Mouse (Mus musculus): ENCODE results near the gene Fto.

Gene Fto

GRCm38 (mm10) chr8:91312835-91313832 lies at the start of gene Fto, which contains the start of gene Rpgrip1l:
Gene Fto (plus strand): TSS chr8:91313525.
Gene Rpgrip1l (minus strand): TSS chr8:91313262.
- DNase-seq (ENCODE audit: extremely low spot score): peak; percentile 95

GRCm38 (mm10) chr8:91263939-91264338 lies 49.4 kb upstream of the Fto start:
- no peak for DNase-seq (ENCODE audit: extremely low spot score)

- no peak for DNase-seq (ENCODE audit: extremely low spot score)
Observed at GRCm38 (mm10) chr8:91264564-91264963, 48.8 kb upstream of the Fto start.

- no peak for DNase-seq (ENCODE audit: extremely low spot score)
Observed at GRCm38 (mm10) chr8:91269374-91269958, 43.9 kb upstream of the Fto start.

- DNase-seq (ENCODE audit: extremely low spot score): no peak
Observed at GRCm38 (mm10) chr8:91273493-91273892, 39.8 kb upstream of the Fto start.

- no peak for DNase-seq (ENCODE audit: extremely low spot score)
Observed at GRCm38 (mm10) chr8:91276337-91276736, 37.0 kb upstream of the Fto start.

GRCm38 (mm10) chr8:91278060-91278459 lies 35.3 kb upstream of the Fto start:
- no peak for DNase-seq (ENCODE audit: extremely low spot score)

GRCm38 (mm10) chr8:91280467-91281212 lies 32.7 kb upstream of the Fto start:
- no peak for DNase-seq (ENCODE audit: extremely low spot score)

- no peak for DNase-seq (ENCODE audit: extremely low spot score)
Observed at GRCm38 (mm10) chr8:91281545-91281944, 31.8 kb upstream of the Fto start.

- DNase-seq (ENCODE audit: extremely low spot score): no peak
Observed at GRCm38 (mm10) chr8:91282655-91283054, 30.7 kb upstream of the Fto start.

- DNase-seq (ENCODE audit: extremely low spot score): no peak
Observed at GRCm38 (mm10) chr8:91283815-91284214, 29.5 kb upstream of the Fto start.

- no peak for DNase-seq (ENCODE audit: extremely low spot score)
Observed at GRCm38 (mm10) chr8:91286237-91286636, 27.1 kb upstream of the Fto start.

- no peak for DNase-seq (ENCODE audit: extremely low spot score)
Observed at GRCm38 (mm10) chr8:91290576-91290975, 22.7 kb upstream of the Fto start.

GRCm38 (mm10) chr8:91295786-91296185 lies 17.5 kb upstream of the Fto start:
- DNase-seq (ENCODE audit: extremely low spot score): no peak

GRCm38 (mm10) chr8:91298672-91299071 lies 14.7 kb upstream of the Fto start:
- no peak for DNase-seq (ENCODE audit: extremely low spot score)

GRCm38 (mm10) chr8:91304481-91305386 lies 8.6 kb upstream of the Fto start:
- DNase-seq (ENCODE audit: extremely low spot score): no peak

- no peak for DNase-seq (ENCODE audit: extremely low spot score)
Observed at GRCm38 (mm10) chr8:91312342-91312741, 983 bp upstream of the Fto start.

- DNase-seq (ENCODE audit: extremely low spot score): no peak
Observed at GRCm38 (mm10) chr8:91317567-91318227, 4.4 kb downstream of the Fto start.

- DNase-seq (ENCODE audit: extremely low spot score): no peak
Observed at GRCm38 (mm10) chr8:91318938-91319729, 5.8 kb downstream of the Fto start.

GRCm38 (mm10) chr8:91323511-91323910 lies 10.2 kb downstream of the Fto start:
- DNase-seq (ENCODE audit: extremely low spot score): no peak

Measured in embryo, embryonic 9.5 days (tissue).